Mouse (Mus musculus) ES-E14 (cell line): ENCODE measurements around the gene Mllt10. TPM values are rescaled to one million over a fixed set of nuclear protein-coding genes. Genes with fewer than 3 reads are reported as not detected.
A peak's percentile ranks its signal among the peaks of the same experiment; 100 is the strongest.

Experiments
- DNase-seq: peaks from one replicate; pipeline ENCODE4 v3.0.0-alpha.2; 2013; ENCODE audit warnings: low read depth, low spot score
- H3K27ac ChIP-seq: 2 replicates; pipeline ENCODE4 v1.5.1; 2012; ENCODE audit warnings: low read depth, mild to moderate bottlenecking, low read length, moderate library complexity, mixed read lengths; ENCODE audit not compliant: poor library complexity, insufficient read depth, severe bottlenecking
- H3K36me3 ChIP-seq: 2 replicates; pipeline ENCODE4 v1.6.1; 2012; ENCODE audit warnings: mild to moderate bottlenecking, low read length, moderate library complexity, mixed read lengths; ENCODE audit not compliant: control insufficient read depth, poor library complexity, insufficient read depth, severe bottlenecking
- H3K4me1 ChIP-seq, 2 experiments: fragments of 150-350 bp in 1 of 2; sonication (generic) in 1 of 2; 2 replicates each; pipeline ENCODE4 v1.6.1; 2012; ENCODE audit warnings: low read length in 2 of 2, mild to moderate bottlenecking in 1 of 2, mixed read lengths in 1 of 2; ENCODE audit not compliant: control insufficient read depth in 2 of 2, insufficient read depth in 2 of 2, poor library complexity in 1 of 2
- H3K4me3 ChIP-seq, 2 experiments: fragments of 150-350 bp in 1 of 2; sonication (generic) in 1 of 2; 2 replicates each; pipeline ENCODE4 v1.5.1; 2012; ENCODE audit warnings: low read length in 2 of 2, low read depth in 1 of 2, mild to moderate bottlenecking in 1 of 2, mixed read lengths in 1 of 2; ENCODE audit not compliant: insufficient read depth in 1 of 2, poor library complexity in 1 of 2, severe bottlenecking in 1 of 2
- H3K9ac ChIP-seq: 2 replicates; pipeline ENCODE4 v1.6.1; 2012; ENCODE audit warnings: low read depth, mild to moderate bottlenecking, low read length, mixed read lengths; ENCODE audit not compliant: poor library complexity, insufficient read depth, severe bottlenecking
- H3K9me3 ChIP-seq: fragments of 150-350 bp; sonication (generic); 2 replicates; pipeline ENCODE4 v1.6.1; 2012; ENCODE audit warnings: low read depth, mild to moderate bottlenecking, low read length; ENCODE audit not compliant: control insufficient read depth, insufficient read depth
- CHD2 ChIP-seq: IDR thresholded peaks from 2 replicates; pipeline ENCODE4 v1.6.1; 2014; ENCODE audit warnings: mild to moderate bottlenecking, low read depth, low read length, inconsistent platforms
- HCFC1 ChIP-seq: IDR thresholded peaks from 2 replicates; pipeline ENCODE4 v1.6.1; 2012; ENCODE audit warnings: low read length, inconsistent platforms, borderline replicate concordance; ENCODE audit not compliant: insufficient read depth
- MAFK ChIP-seq: IDR thresholded peaks from 2 replicates; pipeline ENCODE4 v1.6.1; 2014; ENCODE audit warnings: mild to moderate bottlenecking, low read depth, low read length, inconsistent platforms; ENCODE audit not compliant: insufficient read depth
- ZC3H11A ChIP-seq: IDR thresholded peaks from 2 replicates; pipeline ENCODE4 v1.6.1; 2012; ENCODE audit warnings: low read depth, mild to moderate bottlenecking, inconsistent platforms, low read length, borderline replicate concordance
- ZNF384 ChIP-seq: IDR thresholded peaks from 2 replicates; pipeline ENCODE4 v1.6.1; 2012; ENCODE audit warnings: low read depth, low read length, inconsistent platforms
- in situ Hi-C, 2 experiments: fragments of 600-800 bp; cut with MboI; formaldehyde crosslinking; loops; one replicate each; pipeline ENCODE4 v1.15.1; 2025; ENCODE audit warnings: low sequenced_read_pairs in 2 of 2, inconsistent platforms in 1 of 2; ENCODE audit not compliant: unreplicated experiment in 2 of 2
- total RNA-seq: library from RNA; depleted of rRNA; stranded (reverse); fragments of 300-350 nt; gene quantifications from 2 replicates; pipeline ENCODE4 v1.2.3, GENCODE M21; 2012

The Mllt10 gene
- total RNA-seq, 1 experiment, result 40.7 TPM

DNA sequence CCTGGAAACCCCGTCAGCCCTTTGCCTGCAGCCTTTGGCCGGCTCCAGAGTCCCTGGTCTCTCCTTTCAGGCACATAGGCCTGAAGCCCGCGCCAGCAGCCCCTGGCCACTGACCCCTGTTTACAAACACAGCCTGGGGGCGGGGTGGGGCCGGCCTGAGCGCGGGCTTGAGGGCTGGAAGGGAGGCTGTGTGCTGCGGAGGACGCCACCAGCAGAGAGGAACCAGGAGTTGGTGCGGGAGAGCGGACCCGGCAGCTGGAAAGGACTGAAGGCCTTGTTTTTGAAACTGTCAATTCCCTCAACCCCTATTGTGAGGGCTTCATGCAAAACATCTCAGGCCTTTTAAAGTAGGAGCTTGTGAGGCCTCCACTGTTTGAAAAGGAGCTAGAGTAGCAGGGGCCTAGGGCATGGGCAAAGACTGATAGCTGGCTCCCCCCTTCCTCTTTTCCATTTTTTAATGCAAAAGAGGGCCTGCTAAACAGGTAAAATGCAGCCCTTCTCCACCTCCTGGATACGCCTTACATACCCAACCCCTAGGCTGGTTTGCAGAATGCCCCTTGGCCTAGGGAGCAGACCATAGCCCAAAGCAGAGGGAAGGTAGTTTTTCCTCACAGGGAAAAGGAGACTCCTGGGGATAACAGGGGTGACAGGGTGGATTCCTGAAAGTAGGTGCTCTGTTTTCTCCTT is 13.7 kb upstream of the Mllt10 start:
- Histone ChIP-seq H3K9ac (peak overlapping the region; percentile 29), H3K9me3 (no peaks in the 10 kb centered on the region), H3K36me3 (no peaks in the 10 kb centered on the region), H3K4me3 (peak overlapping the region; percentile 47 to 54; a peak in 3 of 4 replicates), H3K27ac (no peak overlapping the region), H3K4me1 (no peaks in the 10 kb centered on the region)
- TF ChIP-seq ZC3H11A, result no peak
- no peak for TF ChIP-seq MAFK
- no peak for TF ChIP-seq CHD2
- no peak for TF ChIP-seq ZNF384
- TF ChIP-seq HCFC1, result no peak
- DNase-seq, result no peak
- in situ Hi-C loops, result loop anchor here in 1 of 2 experiments (5.0 to 25.0 kb wide), 3 partner anchors 566 to 1396 kb away; partner anchors contain the start of genes Ptf1a and Spag6

DNA sequence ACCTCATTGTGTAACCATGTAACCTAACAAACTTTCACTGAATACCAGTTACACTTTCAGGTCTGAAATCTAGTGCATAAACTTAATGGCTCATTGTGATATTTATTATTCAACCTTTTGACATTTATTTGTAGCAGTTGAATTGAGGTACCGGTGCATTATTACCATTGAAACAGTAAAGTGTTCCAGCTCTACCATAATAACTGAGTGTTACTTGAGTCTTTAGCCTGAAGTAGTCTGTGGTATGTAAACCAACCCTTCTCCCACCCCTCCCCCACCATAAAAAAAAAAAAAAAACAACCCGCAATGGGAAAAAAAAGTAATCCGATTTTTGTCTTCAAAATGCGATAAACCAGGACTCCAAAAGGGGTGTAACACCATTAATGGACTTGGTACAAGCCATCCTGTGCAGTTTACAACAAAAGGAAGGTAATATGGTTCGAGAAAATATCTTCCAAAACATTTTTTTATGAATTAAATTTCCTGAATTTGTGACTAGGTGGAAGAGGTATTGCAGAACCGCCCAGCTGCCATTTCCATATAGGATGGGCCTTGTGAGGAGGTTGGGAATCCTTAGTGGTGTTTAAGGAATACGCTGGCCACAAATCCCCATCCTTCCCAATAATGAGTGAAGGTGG is 9.8 kb upstream of the Mllt10 start:
- Histone ChIP-seq H3K36me3 (no peaks in the 10 kb centered on the region), H3K27ac (no peak overlapping the region)
- TF ChIP-seq HCFC1 (no peak), ZNF384 (peak; percentile 85)

DNA sequence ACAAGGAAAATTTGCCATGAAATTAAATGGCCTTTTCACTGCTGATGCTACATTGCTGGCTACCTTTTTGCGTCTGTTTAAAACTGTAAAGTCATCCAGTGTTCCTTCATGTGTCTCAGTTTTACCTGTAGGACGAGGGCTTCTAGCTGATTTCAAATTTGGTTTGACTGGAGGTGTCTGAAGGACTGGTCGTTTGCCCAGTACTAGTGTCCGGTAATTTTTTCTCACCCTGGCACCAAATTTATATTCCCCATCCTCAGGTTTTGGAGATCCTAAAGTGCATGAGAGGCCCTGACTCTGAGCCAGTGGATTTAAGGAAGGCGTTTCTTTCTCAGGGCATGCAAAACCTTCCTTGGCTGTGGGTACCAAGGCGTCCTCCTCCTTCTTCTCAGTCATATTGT is 9.3 kb upstream of the Mllt10 start:
- H3K4me1 ChIP-seq, result peaks cover 0 to 5% of the 10 kb centered on the region in 2 experiments; a peak in 2 of 4 replicates
- no peak overlapping the region for H3K9ac ChIP-seq
- in situ Hi-C loops, result loop anchor here in 1 of 2 experiments (25.0 kb wide), 1 partner anchor 1392 kb away; the partner anchor contains the start of gene Ptf1a
- H3K27ac ChIP-seq, result no peak overlapping the region
- DNase-seq, result no peak
- TF ChIP-seq ZNF384, result no peak
- no peak for TF ChIP-seq MAFK
- no peak for TF ChIP-seq HCFC1
- TF ChIP-seq CHD2, result no peak
- no peak for TF ChIP-seq ZC3H11A
- H3K9me3 ChIP-seq, result no peaks in the 10 kb centered on the region
- H3K36me3 ChIP-seq, result no peaks in the 10 kb centered on the region
- no peak overlapping the region for H3K4me3 ChIP-seq

More for the DNA sequence above, 9.8 kb upstream of the Mllt10 start:
- Histone ChIP-seq H3K9ac (no peak overlapping the region), H3K4me3 (no peak overlapping the region), H3K9me3 (no peaks in the 10 kb centered on the region), H3K4me1 (peaks cover 0 to 3% of the 10 kb centered on the region in 2 experiments; a peak in 1 of 4 replicates)
- no peak for DNase-seq
- in situ Hi-C loops, result loop anchor here in 1 of 2 experiments (25.0 kb wide), 1 partner anchor 1392 kb away; the partner anchor contains the start of gene Ptf1a

DNA sequence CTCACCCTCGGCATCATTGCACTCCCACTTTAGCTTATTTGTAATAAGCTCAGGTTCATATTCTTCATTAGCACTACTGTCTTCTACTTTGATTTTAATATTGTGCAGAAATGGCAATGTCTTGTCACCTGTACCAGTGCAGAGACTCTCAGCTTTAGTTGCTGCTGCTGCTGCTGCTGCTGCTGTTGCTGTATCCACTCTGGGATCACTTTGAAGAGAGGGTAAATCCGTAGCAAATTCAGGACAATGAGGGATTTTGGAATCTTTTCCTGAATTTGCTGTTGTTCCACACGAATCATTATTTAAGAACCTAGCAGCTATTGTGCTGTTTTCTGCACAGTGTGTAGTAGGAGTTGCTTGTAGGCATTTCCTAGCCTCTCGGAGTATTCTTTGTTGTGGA is 8.9 kb upstream of the Mllt10 start:
- in situ Hi-C loops, result loop anchor here in 1 of 2 experiments (25.0 kb wide), 1 partner anchor 1391 kb away; the partner anchor contains the start of gene Ptf1a
- peak overlapping the region; percentile 70 to 74; a peak in 1 of 4 replicates for H3K4me3 ChIP-seq
- H3K9ac ChIP-seq, result no peak overlapping the region
- no peaks in the 10 kb centered on the region for H3K9me3 ChIP-seq
- DNase-seq, result no peak
- no peak overlapping the region for H3K27ac ChIP-seq
- TF ChIP-seq CHD2 (no peak), ZC3H11A (no peak), ZNF384 (no peak), MAFK (no peak), HCFC1 (no peak)
- peaks cover 0 to 5% of the 10 kb centered on the region in 2 experiments; a peak in 2 of 4 replicates for H3K4me1 ChIP-seq
- H3K36me3 ChIP-seq, result no peaks in the 10 kb centered on the region
